Mouse (Mus musculus) kidney, adult 2 months (tissue): ENCODE measurements around the gene Kcnn1. TPM values are rescaled to one million over a fixed set of nuclear protein-coding genes. Genes with fewer than 3 reads are reported as not detected.
A peak's percentile ranks its signal among the peaks of the same experiment; 100 is the strongest.

Source experiments
- DNase-seq: peaks from one replicate; pipeline ENCODE4 v3.0.0; 2021
- H3K27ac ChIP-seq: fragments of 200-500 bp; 2 replicates; pipeline ENCODE4 v1.5.1; 2012; ENCODE audit warnings: low read depth, low read length, control low read depth, inconsistent platforms; ENCODE audit not compliant: insufficient read depth
- H3K27me3 ChIP-seq: fragments of 200-500 bp; replicated peaks from 2 replicates; pipeline ENCODE4 v1.6.1; 2012; ENCODE audit warnings: mild to moderate bottlenecking, moderate library complexity, low read length, inconsistent platforms; ENCODE audit not compliant: control insufficient read depth, insufficient read depth
- H3K36me3 ChIP-seq: fragments of 200-500 bp; 2 replicates; pipeline ENCODE4 v1.6.1; 2012; ENCODE audit warnings: mild to moderate bottlenecking, moderate library complexity, low read length, inconsistent platforms; ENCODE audit not compliant: control insufficient read depth, insufficient read depth
- H3K4me1 ChIP-seq: fragments of 200-500 bp; 2 replicates; pipeline ENCODE4 v1.6.1; 2011; ENCODE audit warnings: low read length; ENCODE audit not compliant: control insufficient read depth, insufficient read depth
- H3K4me3 ChIP-seq: fragments of 200-500 bp; 2 replicates; pipeline ENCODE4 v1.5.1; 2011; ENCODE audit warnings: mild to moderate bottlenecking, low read depth, low read length, control low read depth; ENCODE audit not compliant: insufficient read depth
- CTCF ChIP-seq: fragments of 200-500 bp; conservative IDR thresholded peaks from 2 replicates; pipeline ENCODE4 v1.5.1; 2011; ENCODE audit warnings: low read depth, mild to moderate bottlenecking, control low read depth, low read length, moderate library complexity, mixed read lengths; ENCODE audit not compliant: insufficient read depth, insufficient read length
- POLR2A ChIP-seq: fragments of 200-500 bp; IDR thresholded peaks from one replicate; pipeline ENCODE4 v1.6.1; 2011; ENCODE audit warnings: low read depth, low read length, control low read depth
- WGBS: fragments of 180-500 bp; shearing (Covaris S2); methylation state at CpG from one replicate; pipeline ENCODE4 v1.1.7; 2018; 5-methylcytosine and 5-hydroxymethylcytosine counted together
- polyA plus RNA-seq: library from polyadenylated mRNA; depleted of rRNA; stranded (reverse); fragments of >200 nt; gene quantifications from 2 replicates; pipeline ENCODE4 v1.2.3, GENCODE M21; 2012

The Kcnn1 gene
- polyA plus RNA-seq, 1 experiment: 9.4 TPM

- DNase-seq: no peak
- TF ChIP-seq CTCF: no peak
- no peak for TF ChIP-seq POLR2A
- Histone ChIP-seq H3K36me3 (no peaks in the 10 kb centered on the region), H3K27me3 (no peaks in the 10 kb centered on the region), H3K27ac (no peak overlapping the region), H3K4me3 (no peak overlapping the region), H3K4me1 (no peaks in the 10 kb centered on the region; the same call in 1 of the 2 replicates)
- WGBS: 76% methylated on average over 11 of the region's 11 CpGs
Observed at GRCm38 (mm10) chr8:70802786-70803510, 60.1 kb downstream of the Kcnn1 start.

GRCm38 (mm10) chr8:70801830-70802229 lies 61.2 kb downstream of the Kcnn1 start:
- Histone ChIP-seq H3K4me1 (no peaks in the 10 kb centered on the region; the same call in 1 of the 2 replicates), H3K27me3 (no peaks in the 10 kb centered on the region), H3K4me3 (no peak overlapping the region), H3K27ac (no peak overlapping the region), H3K36me3 (no peaks in the 10 kb centered on the region)
- TF ChIP-seq CTCF: no peak
- DNase-seq: no peak
- WGBS: 79% methylated on average over 1 of the region's 1 CpGs

- no peak for TF ChIP-seq POLR2A
- TF ChIP-seq CTCF: no peak
- Histone ChIP-seq H3K36me3 (no peaks in the 10 kb centered on the region), H3K27ac (no peak overlapping the region), H3K4me3 (no peak overlapping the region), H3K4me1 (no peaks in the 10 kb centered on the region; the same call in 1 of the 2 replicates), H3K27me3 (no peaks in the 10 kb centered on the region)
- whole genome bisulfite sequencing: 22% methylated on average over 15 of the region's 15 CpGs
- no peak for DNase-seq
Observed at GRCm38 (mm10) chr8:70801156-70801555, 61.9 kb downstream of the Kcnn1 start.

GRCm38 (mm10) chr8:70800648-70801047 lies 62.4 kb downstream of the Kcnn1 start:
- Histone ChIP-seq H3K4me1 (no peaks in the 10 kb centered on the region; the same call in 1 of the 2 replicates), H3K36me3 (no peaks in the 10 kb centered on the region), H3K4me3 (no peak overlapping the region), H3K27me3 (no peaks in the 10 kb centered on the region), H3K27ac (no peak overlapping the region)
- TF ChIP-seq CTCF (no peak), POLR2A (no peak)
- WGBS: 68% methylated on average over 10 of the region's 10 CpGs
- DNase-seq: no peak

- H3K27ac ChIP-seq: peak overlapping the region; percentile 93
- peak; percentile 89 for DNase-seq
- WGBS: 11% methylated on average over 15 of the region's 15 CpGs
- H3K4me3 ChIP-seq: no peak overlapping the region
- H3K36me3 ChIP-seq: no peaks in the 10 kb centered on the region
- TF ChIP-seq CTCF: no peak
- no peak for TF ChIP-seq POLR2A
- no peaks in the 10 kb centered on the region for H3K27me3 ChIP-seq
- peaks cover under 1% of the 10 kb centered on the region; the same call in 1 of the 2 replicates for H3K4me1 ChIP-seq
Observed at GRCm38 (mm10) chr8:70798281-70798680, 64.8 kb downstream of the Kcnn1 start.

- DNase-seq: peak; percentile 96
- TF ChIP-seq POLR2A: no peak
- no peak for TF ChIP-seq CTCF
- Histone ChIP-seq H3K27me3 (no peaks in the 10 kb centered on the region), H3K4me3 (peak overlapping the region; percentile 48), H3K4me1 (peaks cover 6% of the 10 kb centered on the region; the same call in 1 of the 2 replicates), H3K36me3 (no peaks in the 10 kb centered on the region), H3K27ac (peak overlapping the region; percentile 93)
- under 1% methylated on average over 56 of the region's 57 CpGs for WGBS
Observed at GRCm38 (mm10) chr8:70797081-70798070, 65.7 kb downstream of the Kcnn1 start.
